Mouse (Mus musculus) MEL (cell line): ENCODE results near the gene Bbox1. TPM values are rescaled to one million over a fixed set of nuclear protein-coding genes. Genes with fewer than 3 reads are reported as not detected.

Source experiments
- DNase-seq: peaks from one replicate; pipeline ENCODE4 v3.0.0; 2011; ENCODE audit warnings: low read depth, low spot score
- H3K27ac ChIP-seq: 2 replicates; pipeline ENCODE4 v1.5.1; 2012; ENCODE audit warnings: low read depth, mild to moderate bottlenecking, control low read depth, low read length, moderate library complexity; ENCODE audit not compliant: control insufficient read depth
- H3K27me3 ChIP-seq, 2 experiments: fragments of 150-350 bp in 1 of 2; sonication (generic) in 1 of 2; 2 replicates each; pipeline ENCODE4 v1.6.1; 2012; ENCODE audit warnings: low read length in 2 of 2, mild to moderate bottlenecking in 2 of 2, improper control_type of control experiment in 1 of 2, moderate library complexity in 1 of 2; ENCODE audit not compliant: insufficient read depth in 2 of 2, control insufficient read depth in 1 of 2
- H3K36me3 ChIP-seq, 2 experiments: 2 replicates each; pipeline ENCODE4 v1.6.1; 2012 to 2014; ENCODE audit warnings: low read length in 2 of 2, improper control_type of control experiment in 1 of 2, inconsistent platforms in 1 of 2, mild to moderate bottlenecking in 1 of 2; ENCODE audit not compliant: insufficient read depth in 2 of 2, control insufficient read depth in 1 of 2
- H3K4me1 ChIP-seq, 2 experiments: fragments of 150-350 bp in 1 of 2; sonication (generic) in 1 of 2; 2 replicates each; pipeline ENCODE4 v1.6.1; 2012; ENCODE audit warnings: low read length in 2 of 2, improper control_type of control experiment in 1 of 2, mild to moderate bottlenecking in 1 of 2; ENCODE audit not compliant: insufficient read depth in 2 of 2, control insufficient read depth in 1 of 2
- H3K4me3 ChIP-seq, 2 experiments: fragments of 150-350 bp in 1 of 2; sonication (generic) in 1 of 2; 2 replicates each; pipeline ENCODE4 v1.5.1; 2012; ENCODE audit warnings: low read depth in 2 of 2, low read length in 2 of 2, mild to moderate bottlenecking in 2 of 2, moderate library complexity in 2 of 2, control low read depth in 1 of 2, improper control_type of control experiment in 1 of 2; ENCODE audit not compliant: control insufficient read depth in 1 of 2, insufficient read depth in 1 of 2
- H3K79me2 ChIP-seq: 2 replicates; pipeline ENCODE4 v1.6.1; 2012; ENCODE audit warnings: mild to moderate bottlenecking, low read length, moderate library complexity; ENCODE audit not compliant: control insufficient read depth, poor library complexity, insufficient read depth
- H3K9ac ChIP-seq: 2 replicates; pipeline ENCODE4 v1.6.1; 2012; ENCODE audit warnings: low read depth, mild to moderate bottlenecking, control low read depth, low read length, moderate library complexity; ENCODE audit not compliant: control insufficient read depth, poor library complexity, severe bottlenecking
- H3K9me3 ChIP-seq: fragments of 150-350 bp; sonication (generic); replicated peaks from 2 replicates; pipeline ENCODE4 v1.6.1; 2012; ENCODE audit warnings: mild to moderate bottlenecking, low read length, improper control_type of control experiment, moderate library complexity; ENCODE audit not compliant: insufficient read depth
- BHLHE40 ChIP-seq: IDR thresholded peaks from 2 replicates; pipeline ENCODE4 v1.6.1; 2012; ENCODE audit warnings: low read depth, mild to moderate bottlenecking, inconsistent platforms, low read length, improper control_type of control experiment, borderline replicate concordance
- CHD1 ChIP-seq: IDR thresholded peaks from 2 replicates; pipeline ENCODE4 v1.6.1; 2012; ENCODE audit warnings: low read depth, mild to moderate bottlenecking, inconsistent platforms, low read length, improper control_type of control experiment
- CHD2 ChIP-seq: IDR thresholded peaks from 2 replicates; pipeline ENCODE4 v1.6.1; 2011; ENCODE audit warnings: low read length, improper control_type of control experiment
- CTCF ChIP-seq, 3 experiments: IDR thresholded peaks in 2 of 3; conservative IDR thresholded peaks in 1 of 3; 2 replicates each; pipeline ENCODE4 v1.5.1; 2011 to 2012; ENCODE audit warnings: low read length in 3 of 3, low read depth in 2 of 3, mild to moderate bottlenecking in 2 of 3, improper control_type of control experiment in 1 of 3, inconsistent platforms in 1 of 3, mixed read lengths in 1 of 3, moderate library complexity in 1 of 3; ENCODE audit not compliant: control insufficient read depth in 1 of 3, insufficient read depth in 1 of 3, poor library complexity in 1 of 3, severe bottlenecking in 1 of 3
- E2F4 ChIP-seq: IDR thresholded peaks from 2 replicates; pipeline ENCODE4 v1.6.1; 2011; ENCODE audit warnings: low read depth, low read length, improper control_type of control experiment, borderline replicate concordance
- ELF1 ChIP-seq: IDR thresholded peaks from 2 replicates; pipeline ENCODE4 v1.6.1; 2014; ENCODE audit warnings: low read depth, mild to moderate bottlenecking, inconsistent platforms, low read length, improper control_type of control experiment, moderate library complexity
- GABPA ChIP-seq: IDR thresholded peaks from 2 replicates; pipeline ENCODE4 v1.6.1; 2012; ENCODE audit warnings: low read depth, mild to moderate bottlenecking, inconsistent platforms, low read length, improper control_type of control experiment, moderate library complexity
- HCFC1 ChIP-seq: IDR thresholded peaks from 2 replicates; pipeline ENCODE4 v1.6.1; 2012; ENCODE audit warnings: low read depth, mild to moderate bottlenecking, inconsistent platforms, low read length, improper control_type of control experiment, moderate library complexity
- JUND ChIP-seq: IDR thresholded peaks from 2 replicates; pipeline ENCODE4 v1.6.1; 2011; ENCODE audit warnings: low read depth, mild to moderate bottlenecking, improper control_type of control experiment, low read length
- KAT2A ChIP-seq: conservative IDR thresholded peaks from 2 replicates; pipeline ENCODE4 v1.6.1; 2012; ENCODE audit warnings: low read depth, low read length, improper control_type of control experiment, inconsistent platforms
- MAFK ChIP-seq: IDR thresholded peaks from 2 replicates; pipeline ENCODE4 v1.6.1; 2011; ENCODE audit warnings: low read depth, mild to moderate bottlenecking, low read length, improper control_type of control experiment, borderline replicate concordance
- MAX ChIP-seq: IDR thresholded peaks from 2 replicates; pipeline ENCODE4 v1.6.1; 2011; ENCODE audit warnings: low read length, improper control_type of control experiment
- MEF2A ChIP-seq: IDR thresholded peaks from 2 replicates; pipeline ENCODE4 v1.6.1; 2014; ENCODE audit warnings: low read depth, mild to moderate bottlenecking, inconsistent platforms, low read length, improper control_type of control experiment; ENCODE audit not compliant: poor library complexity, insufficient replicate concordance, severe bottlenecking; ENCODE audit errors: extremely low read depth
- POLR2A ChIP-seq, 2 experiments: IDR thresholded peaks; 2 replicates each; pipeline ENCODE4 v1.6.1; 2011 to 2012; ENCODE audit warnings: low read length in 2 of 2, mild to moderate bottlenecking in 2 of 2, control low read depth in 1 of 2, improper control_type of control experiment in 1 of 2, low read depth in 1 of 2, moderate library complexity in 1 of 2; ENCODE audit not compliant: control insufficient read depth in 1 of 2, insufficient read depth in 1 of 2, poor library complexity in 1 of 2
- POLR2AphosphoS2 ChIP-seq: IDR thresholded peaks from 2 replicates; pipeline ENCODE4 v1.6.1; 2011; ENCODE audit warnings: low read length, improper control_type of control experiment
- SMC3 ChIP-seq: IDR thresholded peaks from 2 replicates; pipeline ENCODE4 v1.6.1; 2011; ENCODE audit warnings: low read depth, low read length, improper control_type of control experiment
- ZKSCAN1 ChIP-seq: IDR thresholded peaks from 2 replicates; pipeline ENCODE4 v1.6.1; 2012; ENCODE audit warnings: low read depth, mild to moderate bottlenecking, inconsistent platforms, low read length, improper control_type of control experiment, moderate library complexity
- ZMIZ1 ChIP-seq: IDR thresholded peaks from 2 replicates; pipeline ENCODE4 v1.6.1; 2012; ENCODE audit warnings: low read depth, mild to moderate bottlenecking, inconsistent platforms, low read length, improper control_type of control experiment, moderate library complexity
- ZNF384 ChIP-seq: IDR thresholded peaks from 2 replicates; pipeline ENCODE4 v1.6.1; 2012; ENCODE audit warnings: low read depth, mild to moderate bottlenecking, inconsistent platforms, low read length, improper control_type of control experiment
- polyA plus RNA-seq, 2 experiments: library from polyadenylated mRNA; stranded (reverse) in 1 of 2; unstranded in 1 of 2; fragments of >175 nt in 1 of 2; fragments of >200 nt in 1 of 2; gene quantifications; 2 replicates each; pipeline versions ENCODE4 v1.2.1 to v1.2.4; 2012; ENCODE audit warnings: low replicate concordance in 2 of 2, low read depth in 1 of 2; ENCODE audit not compliant: insufficient read length in 2 of 2, insufficient read depth in 1 of 2, missing spikeins in 1 of 2
- total RNA-seq: library from RNA; depleted of rRNA; stranded (reverse); fragments of 300-350 nt; gene quantifications from 2 replicates; pipeline ENCODE4 v1.2.3, GENCODE M21; 2012

The Bbox1 gene
- total and polyA plus RNA-seq, 3 experiments: not detected

GRCm38 (mm10) chr2:110351843-110352251 lies 37.5 kb upstream of the Bbox1 start:
- Histone ChIP-seq H3K9me3 (no peaks in the 10 kb centered on the region), H3K4me3 (no peak overlapping the region), H3K9ac (no peak overlapping the region), H3K27ac (no peak overlapping the region), H3K36me3 (no peaks in the 10 kb centered on the region), H3K4me1 (no peaks in the 10 kb centered on the region), H3K27me3 (no peaks in the 10 kb centered on the region), H3K79me2 (no peaks in the 10 kb centered on the region)
- TF ChIP-seq CHD2 (no peak), POLR2AphosphoS2 (no peak), KAT2A (no peak), POLR2A (IDR thresholded peaks at IDR 0.05; ENCODE audit: control insufficient read depth in 1 of 2, insufficient read depth in 1 of 2, low read depth in 1 of 2, low read length in 2 of 2, poor library complexity in 1 of 2) (no peak), MAFK (no peak), BHLHE40 (no peak), ZNF384 (no peak), HCFC1 (no peak), ZKSCAN1 (no peak), CHD1 (no peak), MAX (no peak), CTCF (IDR thresholded peaks at IDR 0.05 in 2 of 3, conservative IDR thresholded peaks at IDR 0.05 in 1 of 3; ENCODE audit: control insufficient read depth in 1 of 3, insufficient read depth in 1 of 3, low read depth in 2 of 3, low read length in 3 of 3, poor library complexity in 1 of 3, severe bottlenecking in 1 of 3) (no peak), GABPA (no peak)
- no peak for DNase-seq

GRCm38 (mm10) chr2:110351406-110351805 lies 37.0 kb upstream of the Bbox1 start:
- no peak overlapping the region for H3K27ac ChIP-seq
- no peak overlapping the region for H3K9ac ChIP-seq
- no peaks in the 10 kb centered on the region for H3K27me3 ChIP-seq
- no peaks in the 10 kb centered on the region for H3K79me2 ChIP-seq
- TF ChIP-seq CTCF (IDR thresholded peaks at IDR 0.05 in 2 of 3, conservative IDR thresholded peaks at IDR 0.05 in 1 of 3; ENCODE audit: control insufficient read depth in 1 of 3, insufficient read depth in 1 of 3, low read depth in 2 of 3, low read length in 3 of 3, poor library complexity in 1 of 3, severe bottlenecking in 1 of 3) (no peak), E2F4 (no peak), MAFK (no peak)
- no peaks in the 10 kb centered on the region for H3K4me1 ChIP-seq
- DNase-seq: no peak
- H3K36me3 ChIP-seq: no peaks in the 10 kb centered on the region
- H3K9me3 ChIP-seq: no peaks in the 10 kb centered on the region
- no peak overlapping the region for H3K4me3 ChIP-seq

GRCm38 (mm10) chr2:110328953-110329352 lies 14.6 kb upstream of the Bbox1 start:
- TF ChIP-seq JUND: no peak
- TF ChIP-seq ZMIZ1: no peak
- no peak for TF ChIP-seq ELF1
- no peak for TF ChIP-seq SMC3
- TF ChIP-seq ZNF384: no peak
- TF ChIP-seq MEF2A: no peak
- no peak for TF ChIP-seq POLR2A (IDR thresholded peaks at IDR 0.05; ENCODE audit: control insufficient read depth in 1 of 2, insufficient read depth in 1 of 2, low read depth in 1 of 2, low read length in 2 of 2, poor library complexity in 1 of 2)

More at GRCm38 (mm10) chr2:110328953-110329352, 14.6 kb upstream of the Bbox1 start:
- Histone ChIP-seq H3K79me2 (no peaks in the 10 kb centered on the region), H3K36me3 (no peaks in the 10 kb centered on the region), H3K27ac (no peak overlapping the region), H3K9ac (no peak overlapping the region), H3K4me3 (no peak overlapping the region), H3K9me3 (no peaks in the 10 kb centered on the region), H3K27me3 (no peaks in the 10 kb centered on the region), H3K4me1 (no peaks in the 10 kb centered on the region)
- DNase-seq: no peak
